Mouse (Mus musculus) stomach, embryonic 16.5 days (tissue): ENCODE measurements around the gene Tnfrsf8. TPM values are rescaled to one million over a fixed set of nuclear protein-coding genes. Genes with fewer than 3 reads are reported as not detected.

ENCODE experiments used
- ATAC-seq: fragments of 200-750 bp; cut with Nextera tagmentation; 2 replicates; pipeline ENCODE4 v1.8.0; 2017; ENCODE audit warnings: moderate number of reproducible peaks, moderate TSS enrichment; ENCODE audit not compliant: insufficient read depth, low FRiP score
- H3K27ac ChIP-seq: fragments of 300-500 bp; sonication (generic); 2 replicates; pipeline ENCODE4 v1.5.1; 2014; ENCODE audit warnings: low read length
- H3K27me3 ChIP-seq: fragments of 300-500 bp; sonication (generic); 2 replicates; pipeline ENCODE4 v1.6.1; 2014; ENCODE audit warnings: low read length, control low read depth, mixed read lengths; ENCODE audit not compliant: control insufficient read depth, insufficient read depth
- H3K36me3 ChIP-seq: fragments of 300-500 bp; sonication (generic); 2 replicates; pipeline ENCODE4 v1.6.1; 2014; ENCODE audit warnings: low read length; ENCODE audit not compliant: control insufficient read depth, insufficient read depth
- H3K4me1 ChIP-seq: fragments of 300-500 bp; sonication (generic); 2 replicates; pipeline ENCODE4 v1.6.1; 2014; ENCODE audit warnings: low read length, control low read depth, mixed read lengths; ENCODE audit not compliant: control insufficient read depth, insufficient read depth
- H3K4me2 ChIP-seq: fragments of 300-500 bp; sonication (generic); 2 replicates; pipeline ENCODE4 v1.6.1; 2014; ENCODE audit warnings: low read depth, low read length, mixed read lengths
- H3K4me3 ChIP-seq: fragments of 300-500 bp; sonication (generic); replicated peaks from 2 replicates; pipeline ENCODE4 v1.5.1; 2014; ENCODE audit warnings: mild to moderate bottlenecking, low read length
- H3K9ac ChIP-seq: fragments of 300-500 bp; sonication (generic); 2 replicates; pipeline ENCODE4 v1.6.1; 2014; ENCODE audit warnings: low read length
- H3K9me3 ChIP-seq: fragments of 300-500 bp; sonication (generic); replicated peaks from 2 replicates; pipeline ENCODE4 v1.6.1; 2016; ENCODE audit warnings: low read length, control low read depth; ENCODE audit not compliant: control insufficient read depth
- WGBS: fragments of 180-500 bp; shearing (Covaris S2); extraction: QIAGEN DNeasy Blood & Tissue Kit; methylation state at CpG from one replicate; pipeline ENCODE4 v1.1.7; 2014; 5-methylcytosine and 5-hydroxymethylcytosine counted together
- polyA plus RNA-seq: library from polyadenylated mRNA; unstranded; fragments of >200 nt; fragmentation: Nextera tagmentation; extraction: Ambion mirVana; gene quantifications from 2 replicates; pipeline ENCODE4 v1.2.1, GENCODE M21; 2015

Gene Tnfrsf8
- polyA plus RNA-seq, 1 experiment from 2014 or later, result 0.05 TPM

DNA sequence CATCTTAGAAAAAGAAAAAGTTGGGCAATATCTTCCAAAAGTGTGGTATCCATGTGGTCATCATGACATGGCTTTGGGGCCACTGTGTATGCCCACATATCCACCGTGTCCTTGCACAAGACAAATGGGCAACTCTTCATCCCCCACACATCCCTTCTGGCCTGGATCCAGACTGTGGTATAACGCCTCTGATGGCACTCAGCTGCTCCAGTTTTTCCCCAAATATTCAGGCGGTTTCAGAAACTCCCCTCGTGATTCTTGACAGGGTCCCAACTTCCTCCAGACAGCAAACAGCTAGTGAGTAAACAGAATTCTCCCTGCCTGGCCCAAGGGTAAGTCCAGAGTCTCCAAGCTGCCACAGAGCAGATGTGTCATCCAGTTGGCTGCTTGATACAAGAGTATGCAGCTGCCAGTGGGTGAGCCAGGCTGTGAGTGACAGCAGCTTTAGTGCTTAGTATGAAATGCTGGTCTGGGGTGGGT is 47.3 kb downstream of the Tnfrsf8 start:
- H3K9ac ChIP-seq, result no peak overlapping the region
- ATAC-seq, result no peak
- WGBS, result 39% methylated on average over 4 of the region's 4 CpGs
- no peaks in the 10 kb centered on the region for H3K27me3 ChIP-seq
- H3K4me2 ChIP-seq, result no peak overlapping the region
- H3K9me3 ChIP-seq, result no peaks in the 10 kb centered on the region
- no peak overlapping the region for H3K4me3 ChIP-seq
- H3K4me1 ChIP-seq, result no peaks in the 10 kb centered on the region
- H3K27ac ChIP-seq, result no peak overlapping the region
- no peaks in the 10 kb centered on the region for H3K36me3 ChIP-seq

DNA sequence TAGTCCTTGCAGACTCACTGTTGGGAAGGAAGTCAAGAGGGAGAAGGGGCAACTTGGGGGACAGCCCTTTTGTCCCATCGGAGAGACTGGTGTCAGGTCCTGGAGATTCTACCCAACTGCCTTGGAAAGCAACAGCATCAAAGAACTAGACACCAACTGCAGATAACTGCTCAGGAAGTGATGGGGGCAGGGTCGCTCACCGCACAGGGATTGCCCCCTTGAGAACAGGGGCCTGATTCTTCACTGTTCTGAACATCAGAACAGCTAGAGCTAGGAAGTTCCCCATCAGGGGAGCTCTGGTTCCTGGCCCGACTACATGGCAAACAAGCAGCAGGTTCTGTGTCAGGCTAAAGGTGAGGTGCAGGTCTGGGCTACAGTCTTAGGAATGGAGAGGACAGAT is 48.5 kb downstream of the Tnfrsf8 start:
- Histone ChIP-seq H3K27me3 (no peaks in the 10 kb centered on the region), H3K36me3 (no peaks in the 10 kb centered on the region), H3K27ac (no peak overlapping the region), H3K4me1 (no peaks in the 10 kb centered on the region), H3K4me2 (no peak overlapping the region), H3K9me3 (no peaks in the 10 kb centered on the region), H3K9ac (no peak overlapping the region), H3K4me3 (no peak overlapping the region)
- WGBS, result 82% methylated on average over 4 of the region's 4 CpGs
- ATAC-seq, result no peak

DNA sequence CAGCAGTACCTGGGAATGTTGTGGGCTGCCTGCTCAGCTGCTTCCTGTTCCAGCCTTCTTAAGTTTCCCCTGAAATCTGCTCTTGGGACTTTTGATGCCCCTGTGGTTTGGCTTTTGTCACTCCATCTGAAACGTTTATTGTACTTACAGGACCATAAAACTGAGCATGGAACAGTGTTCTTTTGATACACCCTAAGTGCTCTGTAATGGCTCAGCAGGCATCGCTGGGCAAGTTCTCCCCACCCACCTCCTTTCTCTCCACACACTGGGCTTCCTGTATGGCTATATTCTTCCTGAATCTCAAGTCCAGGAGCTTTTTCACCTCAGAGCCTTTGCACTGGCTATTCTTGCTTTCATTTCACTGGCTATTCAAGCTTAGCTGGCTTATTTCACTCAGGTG is 50.2 kb downstream of the Tnfrsf8 start:
- H3K9ac ChIP-seq, result no peak overlapping the region
- no peaks in the 10 kb centered on the region for H3K9me3 ChIP-seq
- H3K4me3 ChIP-seq, result no peak overlapping the region
- H3K27ac ChIP-seq, result no peak overlapping the region
- no peaks in the 10 kb centered on the region for H3K36me3 ChIP-seq
- H3K4me1 ChIP-seq, result no peaks in the 10 kb centered on the region
- H3K4me2 ChIP-seq, result no peak overlapping the region
- 23% methylated on average over 2 of the region's 2 CpGs for WGBS
- H3K27me3 ChIP-seq, result no peaks in the 10 kb centered on the region
- ATAC-seq, result no peak

- 97% methylated on average over 1 of the region's 1 CpGs for WGBS
- no peaks in the 10 kb centered on the region for H3K4me1 ChIP-seq
- no peaks in the 10 kb centered on the region for H3K36me3 ChIP-seq
- ATAC-seq, result no peak
- no peak overlapping the region for H3K4me2 ChIP-seq
- no peaks in the 10 kb centered on the region for H3K9me3 ChIP-seq
- no peak overlapping the region for H3K4me3 ChIP-seq
- H3K27me3 ChIP-seq, result no peaks in the 10 kb centered on the region
- H3K27ac ChIP-seq, result no peak overlapping the region
- no peak overlapping the region for H3K9ac ChIP-seq
Measured at GRCm38 (mm10) chr4:145263583-145263982, 51.4 kb downstream of the Tnfrsf8 start.

- Histone ChIP-seq H3K9me3 (no peaks in the 10 kb centered on the region), H3K9ac (no peak overlapping the region), H3K27ac (no peak overlapping the region), H3K36me3 (no peaks in the 10 kb centered on the region), H3K4me3 (no peak overlapping the region), H3K27me3 (no peaks in the 10 kb centered on the region), H3K4me2 (no peak overlapping the region), H3K4me1 (no peaks in the 10 kb centered on the region)
- WGBS, result 70% methylated on average over 5 of the region's 5 CpGs
- no peak for ATAC-seq
Measured at GRCm38 (mm10) chr4:145260802-145261201, 54.2 kb downstream of the Tnfrsf8 start.

DNA sequence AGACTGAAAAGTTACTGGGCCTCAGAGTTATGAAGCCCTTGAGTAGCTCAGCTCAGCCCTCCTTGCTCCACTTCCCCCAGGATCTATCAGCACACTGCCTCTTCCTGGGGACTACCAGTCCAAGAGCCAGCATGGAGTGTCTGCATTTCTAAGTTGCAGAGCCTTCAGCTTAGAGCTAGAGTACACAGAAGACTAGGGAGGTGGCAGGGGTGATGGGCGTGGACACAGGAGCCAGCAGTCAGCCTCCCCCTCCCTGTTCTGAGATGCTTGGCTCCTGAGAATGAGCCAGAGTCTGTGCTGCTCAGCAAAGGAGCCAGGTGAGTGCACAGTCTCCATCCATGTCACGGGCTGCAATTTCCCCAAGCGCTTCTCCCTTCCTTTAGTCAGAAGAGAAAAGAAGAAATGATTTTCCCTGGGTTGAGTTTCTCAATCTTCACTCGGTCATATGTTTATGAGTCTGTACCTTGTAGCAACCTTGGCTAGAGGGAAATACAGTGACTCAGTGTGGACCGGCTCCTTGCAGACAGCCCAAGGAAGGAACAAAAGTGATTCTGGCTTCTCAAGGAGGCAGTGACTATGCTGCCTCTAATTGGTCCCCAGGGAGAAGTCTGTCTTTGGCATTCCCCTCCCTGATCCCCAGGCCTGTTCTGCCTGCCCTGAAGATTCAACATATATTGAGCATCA is 57.1 kb downstream of the Tnfrsf8 start:
- Histone ChIP-seq H3K4me1 (no peaks in the 10 kb centered on the region), H3K4me2 (no peak overlapping the region), H3K9me3 (no peaks in the 10 kb centered on the region), H3K27me3 (no peaks in the 10 kb centered on the region), H3K4me3 (no peak overlapping the region), H3K36me3 (no peaks in the 10 kb centered on the region), H3K9ac (no peak overlapping the region), H3K27ac (peak overlapping the region; percentile 38; the same call in 1 of the 2 replicates)
- 65% methylated on average over 5 of the region's 5 CpGs for WGBS
- ATAC-seq, result no peak

- no peaks in the 10 kb centered on the region for H3K9me3 ChIP-seq
- 90% methylated on average over 5 of the region's 5 CpGs for WGBS
- H3K4me1 ChIP-seq, result no peaks in the 10 kb centered on the region
- no peak overlapping the region for H3K4me3 ChIP-seq
- H3K27me3 ChIP-seq, result no peaks in the 10 kb centered on the region
- no peak overlapping the region for H3K27ac ChIP-seq
- ATAC-seq, result no peak
- no peaks in the 10 kb centered on the region for H3K36me3 ChIP-seq
- H3K9ac ChIP-seq, result no peak overlapping the region
- no peak overlapping the region for H3K4me2 ChIP-seq
Measured at GRCm38 (mm10) chr4:145256144-145256543, 58.8 kb downstream of the Tnfrsf8 start.

DNA sequence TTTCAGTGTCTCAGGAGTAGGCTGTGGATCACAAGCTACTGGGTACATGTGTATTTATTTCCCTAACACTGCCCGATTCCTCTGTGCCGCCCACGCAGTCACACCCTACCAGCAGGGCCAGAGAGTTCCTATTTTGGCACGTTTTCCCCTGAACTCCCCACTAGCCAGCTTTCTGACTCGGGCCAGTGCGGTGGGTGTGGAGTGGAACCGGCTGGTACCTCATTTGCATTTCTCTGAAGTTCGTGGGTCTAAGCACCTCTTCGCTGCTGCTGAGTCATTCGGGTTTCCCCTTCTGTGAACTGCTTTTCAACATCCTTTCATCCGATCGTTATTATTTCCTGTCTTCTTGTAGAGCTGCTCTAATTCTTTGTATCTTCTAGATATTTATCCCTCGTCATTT is 60.5 kb downstream of the Tnfrsf8 start:
- no peaks in the 10 kb centered on the region for H3K4me1 ChIP-seq
- H3K9ac ChIP-seq, result no peak overlapping the region
- H3K4me3 ChIP-seq, result no peak overlapping the region
- no peaks in the 10 kb centered on the region for H3K36me3 ChIP-seq
- no peak for ATAC-seq
- no peaks in the 10 kb centered on the region for H3K9me3 ChIP-seq
- H3K4me2 ChIP-seq, result no peak overlapping the region
- no peak overlapping the region for H3K27ac ChIP-seq
- H3K27me3 ChIP-seq, result no peaks in the 10 kb centered on the region
- 36% methylated on average over 13 of the region's 13 CpGs for WGBS

GRCm38 (mm10) chr4:145252611-145253010 is 62.4 kb downstream of the Tnfrsf8 start:
- WGBS, result 87% methylated on average over 8 of the region's 8 CpGs
- Histone ChIP-seq H3K4me3 (no peak overlapping the region), H3K36me3 (no peaks in the 10 kb centered on the region), H3K27me3 (no peaks in the 10 kb centered on the region), H3K9me3 (no peaks in the 10 kb centered on the region), H3K4me2 (no peak overlapping the region), H3K27ac (no peak overlapping the region), H3K4me1 (no peaks in the 10 kb centered on the region), H3K9ac (no peak overlapping the region)
- ATAC-seq, result no peak
